Mouse (Mus musculus) liver, embryonic 14.5 days (tissue): ENCODE measurements around the gene Gm10024.
"Not testable (repeated sequence)": the region's sequence is repeated elsewhere in the genome, so short reads cannot be mapped to it uniquely, and the experiment has no call there.

Experiments
- CTCF ChIP-seq: IDR thresholded peaks from 2 replicates; pipeline ENCODE4 v1.5.1; 2016; ENCODE audit warnings: antibody characterized with exemption, low read depth, control low read depth
- EP300 ChIP-seq: IDR thresholded peaks from 2 replicates; pipeline ENCODE4 v1.6.1; 2016; ENCODE audit warnings: antibody characterized with exemption, low read depth

GRCm38 (mm10) chr10:77690356-77690807 lies 20.9 kb upstream of the Gm10024 start, which contains the start of gene Gm19402:
- TF ChIP-seq CTCF, EP300: not testable (repeated sequence)
